Mouse (Mus musculus): ENCODE measurements around the gene Gm20835.
"Not testable (repeated sequence)": the region's sequence is repeated elsewhere in the genome, so short reads cannot be mapped to it uniquely, and the experiment has no call there.

Gm20835 gene

GRCm38 (mm10) chrY:36735190-36735589, at the start of gene Gm20835:
Gene Gm20835, minus strand, starts transcription at chrY:36735290.
- DNase-seq (ENCODE audit: extremely low read depth, low read depth, low spot score), result not testable (repeated sequence)

Measured in fat pad, adult 2 months (tissue).